Mouse (Mus musculus) ES-Bruce4 (cell line): Measurements from ENCODE around the gene Vmn2r105.

ENCODE experiments used
- CTCF ChIP-seq: IDR thresholded peaks from one replicate; pipeline ENCODE4 v1.8.1; 2011; ENCODE audit warnings: low read depth, low read length
- EP300 ChIP-seq: IDR thresholded peaks from 2 replicates; pipeline ENCODE4 v1.6.1; 2011; ENCODE audit warnings: low read depth, low read length; ENCODE audit not compliant: insufficient read depth
- POLR2A ChIP-seq: IDR thresholded peaks from one replicate; pipeline ENCODE4 v1.8.1; 2011; ENCODE audit warnings: low read length; ENCODE audit not compliant: insufficient read depth

DNA sequence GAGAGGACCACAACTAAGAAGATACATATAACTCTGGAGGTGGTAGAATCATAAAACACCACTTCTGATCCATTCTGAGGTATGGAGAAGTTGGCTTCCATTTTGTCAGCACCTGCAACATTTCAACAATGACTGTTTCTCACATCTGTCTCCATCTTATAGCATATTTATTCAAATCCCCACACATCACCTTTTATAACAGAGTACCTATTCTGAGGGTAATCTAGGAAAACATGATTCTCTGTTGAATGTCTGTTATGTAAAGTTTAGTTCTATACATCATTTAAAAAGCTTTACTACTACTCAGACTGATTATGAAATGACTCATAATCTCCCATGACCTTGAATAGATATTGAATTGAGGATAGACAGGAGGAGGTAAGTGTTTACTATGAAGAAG is 51.9 kb downstream of the Vmn2r105 start, which contains the start of gene Fpr-rs6:
- TF ChIP-seq CTCF (no peak), POLR2A (no peak), EP300 (no peak)
